Mouse (Mus musculus): Measurements from ENCODE around the gene Ptprf. TPM values are rescaled to one million over a fixed set of nuclear protein-coding genes. Genes with fewer than 3 reads are reported as not detected.

Ptprf gene
- total and polyA plus RNA-seq, 3 experiments = 5.8 to 7.8 (median 6.3) TPM

DNA sequence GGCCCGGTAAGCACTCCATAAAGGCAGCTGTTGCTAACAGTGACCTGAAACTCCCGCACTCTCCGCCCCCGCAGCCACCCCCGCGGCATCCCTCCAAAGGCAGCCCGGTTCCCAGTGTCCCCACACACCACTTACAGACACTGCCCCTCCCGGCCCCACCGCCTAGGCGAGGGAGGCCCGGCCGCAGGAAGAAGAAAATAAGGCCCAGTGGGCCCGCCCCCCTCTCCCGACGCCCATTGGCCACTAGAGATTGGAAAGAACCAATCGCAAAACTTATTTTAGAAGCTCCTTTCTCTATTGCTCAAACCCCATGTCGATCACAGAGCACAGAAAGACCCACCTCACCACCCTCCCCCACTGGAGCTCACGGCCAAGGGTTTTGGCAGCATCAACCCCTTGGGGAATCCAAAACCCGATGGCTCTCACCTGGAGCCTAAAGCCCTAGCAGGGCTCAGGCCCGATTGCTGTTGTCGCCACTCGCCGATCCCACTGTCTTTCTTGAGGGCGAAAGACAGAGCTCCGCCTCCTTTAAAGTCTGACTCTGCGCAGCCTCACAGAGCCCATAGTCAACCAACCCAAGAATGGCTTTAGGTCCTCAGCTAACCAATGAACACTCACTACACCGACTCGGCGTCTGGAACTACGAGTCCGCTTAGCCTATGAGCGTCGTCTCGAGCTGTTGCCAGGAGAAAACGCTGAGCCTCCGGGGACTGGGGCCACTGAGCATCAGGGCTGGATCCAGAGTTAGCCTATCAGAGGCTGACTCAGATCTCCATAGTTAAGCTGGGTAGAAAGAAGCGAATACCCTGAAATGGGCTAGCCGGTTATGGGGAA, 111.5 kb downstream of the Ptprf start, which contains the start of gene Kdm4a:
Gene Kdm4a (minus strand): TSS at position 577 of the 834 bp plus-strand sequence.
- no peaks in the 10 kb centered on the region for H3K36me3 ChIP-seq (ENCODE audit: control insufficient read depth, insufficient read depth, low read length)
- WGBS = under 1% methylated on average over 38 of the region's 38 CpGs
- no peaks in the 10 kb centered on the region for H3K27me3 ChIP-seq (ENCODE audit: control insufficient read depth, insufficient read depth, low read length)
- TF ChIP-seq EP300 (IDR thresholded peaks at IDR 0.05; ENCODE audit: insufficient read depth, low read depth, low read length) = 0 out of 2 replicates have a peak, but pooled peaks have one; percentile 8
- 0 out of 2 replicates have a peak, but pooled peaks have one; percentile 8 for TF ChIP-seq CTCF (IDR thresholded peaks at IDR 0.05)
- peak; percentile 69 for TF ChIP-seq POLR2A (IDR thresholded peaks at IDR 0.05; ENCODE audit: insufficient read depth, low read depth, low read length)
- no peaks in the 10 kb centered on the region for H3K4me1 ChIP-seq (ENCODE audit: control insufficient read depth, insufficient read depth, low read length)
- H3K9ac ChIP-seq (ENCODE audit: low read depth, low read length) = peak within 1 kb of the TSS; percentile 83
- no peaks in the 10 kb centered on the region for H3K79me2 ChIP-seq (replicated peaks; ENCODE audit: control insufficient read depth, insufficient read depth, low read length)
- DNase-seq = peak; percentile 91 to 95
- peak within 1 kb of the TSS; percentile 95 for H3K4me3 ChIP-seq
- peak within 1 kb of the TSS; percentile 96 for H3K27ac ChIP-seq
- intact Hi-C loops (cut with DNase I) = no loop called here

DNA sequence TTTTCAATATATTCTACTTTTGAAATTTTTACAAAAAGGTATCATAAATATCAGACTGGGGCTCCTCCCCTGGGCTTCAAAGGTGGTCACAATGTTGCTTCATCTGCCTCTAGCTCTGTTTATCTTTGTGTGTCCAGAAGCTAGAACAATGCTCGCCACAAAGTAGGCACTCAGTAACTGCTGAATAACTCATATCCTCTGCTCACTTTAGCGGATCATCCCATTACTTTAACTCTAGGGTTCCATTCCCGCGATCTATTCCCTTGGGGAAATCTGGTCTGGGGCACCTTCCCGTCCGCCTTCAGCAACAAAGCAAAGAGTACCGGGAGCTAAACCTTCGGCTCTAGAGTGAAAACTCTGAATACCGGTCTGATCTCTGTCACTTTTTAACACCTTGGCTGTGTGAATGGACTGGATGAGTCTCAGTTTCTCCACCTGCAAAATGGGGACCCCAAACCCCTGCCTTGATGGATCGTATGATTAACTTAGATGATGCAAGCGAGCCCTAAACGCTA, 112.2 kb downstream of the Ptprf start:
- no peaks in the 10 kb centered on the region for H3K4me1 ChIP-seq (ENCODE audit: control insufficient read depth, insufficient read depth, low read length)
- no peak for DNase-seq
- under 1% methylated on average over 12 of the region's 12 CpGs for WGBS
- no peaks in the 10 kb centered on the region for H3K27me3 ChIP-seq (ENCODE audit: control insufficient read depth, insufficient read depth, low read length)
- H3K27ac ChIP-seq = peak overlapping the region; percentile 96
- peak overlapping the region; percentile 95 for H3K4me3 ChIP-seq
- peak overlapping the region; percentile 83 for H3K9ac ChIP-seq (ENCODE audit: low read depth, low read length)
- H3K79me2 ChIP-seq (replicated peaks; ENCODE audit: control insufficient read depth, insufficient read depth, low read length) = no peaks in the 10 kb centered on the region
- TF ChIP-seq POLR2A (IDR thresholded peaks at IDR 0.05; ENCODE audit: insufficient read depth, low read depth, low read length) (0 out of 2 replicates have a peak, but pooled peaks have one; percentile 1), EP300 (IDR thresholded peaks at IDR 0.05; ENCODE audit: insufficient read depth, low read depth, low read length) (no peak)
- no peaks in the 10 kb centered on the region for H3K36me3 ChIP-seq (ENCODE audit: control insufficient read depth, insufficient read depth, low read length)
- intact Hi-C loops (cut with DNase I) = no loop called here

DNA sequence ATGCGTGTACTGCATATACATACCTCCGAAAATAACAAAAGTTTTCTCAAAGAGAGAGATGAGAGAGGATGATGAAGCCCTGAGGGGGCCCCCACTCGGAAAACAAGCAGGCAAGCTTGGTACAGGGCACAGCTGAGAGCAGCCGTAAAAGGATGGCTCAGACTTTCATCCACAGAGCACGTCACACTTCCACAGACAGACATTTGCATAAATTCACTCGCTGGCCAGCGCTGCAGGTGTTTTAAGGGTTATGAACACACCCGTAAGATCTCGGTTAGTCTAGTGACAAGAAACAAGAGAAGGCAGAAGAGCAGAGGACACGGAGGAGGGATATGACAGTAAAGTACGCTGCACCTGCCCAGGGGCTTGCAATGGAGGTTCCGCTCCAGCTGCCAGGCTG, 118.7 kb downstream of the Ptprf start:
- no peaks in the 10 kb centered on the region for H3K79me2 ChIP-seq (replicated peaks; ENCODE audit: control insufficient read depth, insufficient read depth, low read length)
- H3K27ac ChIP-seq = no peak overlapping the region
- H3K36me3 ChIP-seq (ENCODE audit: control insufficient read depth, insufficient read depth, low read length) = no peaks in the 10 kb centered on the region; the same call in 1 of the 2 replicates
- H3K27me3 ChIP-seq (ENCODE audit: control insufficient read depth, insufficient read depth, low read length) = no peaks in the 10 kb centered on the region
- intact Hi-C loops (cut with DNase I) = no loop called here
- no peak overlapping the region for H3K9ac ChIP-seq (ENCODE audit: low read depth, low read length)
- TF ChIP-seq EP300 (IDR thresholded peaks at IDR 0.05; ENCODE audit: insufficient read depth, low read depth, low read length) = no peak
- no peak for TF ChIP-seq POLR2A (IDR thresholded peaks at IDR 0.05; ENCODE audit: insufficient read depth, low read depth, low read length)
- no peak for TF ChIP-seq CTCF (IDR thresholded peaks at IDR 0.05)
- 93% methylated on average over 12 of the region's 12 CpGs for WGBS
- DNase-seq = no peak
- H3K4me3 ChIP-seq = no peak overlapping the region
- no peaks in the 10 kb centered on the region for H3K4me1 ChIP-seq (ENCODE audit: control insufficient read depth, insufficient read depth, low read length)

DNA sequence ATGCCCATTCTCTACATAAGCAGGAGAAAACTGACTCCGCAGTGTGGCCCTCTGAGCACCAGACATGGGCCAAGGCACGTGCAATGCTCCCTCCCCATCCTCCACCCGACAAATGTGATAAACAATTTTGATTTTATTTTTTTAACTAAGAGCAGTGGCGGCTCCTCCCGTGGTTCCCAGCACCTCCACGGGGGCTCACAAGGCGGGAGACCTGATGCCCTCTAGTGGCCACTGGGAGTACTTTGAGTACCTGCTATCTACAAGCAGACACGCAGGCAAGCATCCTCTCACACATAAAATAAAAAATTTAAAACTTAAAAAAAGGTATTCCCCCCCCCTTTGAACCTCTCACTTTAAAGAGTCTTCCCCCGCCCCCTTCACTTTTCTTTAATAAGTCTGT, 120.2 kb downstream of the Ptprf start:
- H3K27ac ChIP-seq = no peak overlapping the region
- no peaks in the 10 kb centered on the region for H3K4me1 ChIP-seq (ENCODE audit: control insufficient read depth, insufficient read depth, low read length)
- H3K36me3 ChIP-seq (ENCODE audit: control insufficient read depth, insufficient read depth, low read length) = no peaks in the 10 kb centered on the region; the same call in 1 of the 2 replicates
- intact Hi-C loops (cut with DNase I) = no loop called here
- 93% methylated on average over 9 of the region's 9 CpGs for WGBS
- no peaks in the 10 kb centered on the region for H3K27me3 ChIP-seq (ENCODE audit: control insufficient read depth, insufficient read depth, low read length)
- H3K79me2 ChIP-seq (replicated peaks; ENCODE audit: control insufficient read depth, insufficient read depth, low read length) = no peaks in the 10 kb centered on the region
- H3K4me3 ChIP-seq = no peak overlapping the region
- no peak for DNase-seq
- H3K9ac ChIP-seq (ENCODE audit: low read depth, low read length) = no peak overlapping the region
- TF ChIP-seq CTCF (IDR thresholded peaks at IDR 0.05) (peak; percentile 66), EP300 (IDR thresholded peaks at IDR 0.05; ENCODE audit: insufficient read depth, low read depth, low read length) (no peak)

DNA sequence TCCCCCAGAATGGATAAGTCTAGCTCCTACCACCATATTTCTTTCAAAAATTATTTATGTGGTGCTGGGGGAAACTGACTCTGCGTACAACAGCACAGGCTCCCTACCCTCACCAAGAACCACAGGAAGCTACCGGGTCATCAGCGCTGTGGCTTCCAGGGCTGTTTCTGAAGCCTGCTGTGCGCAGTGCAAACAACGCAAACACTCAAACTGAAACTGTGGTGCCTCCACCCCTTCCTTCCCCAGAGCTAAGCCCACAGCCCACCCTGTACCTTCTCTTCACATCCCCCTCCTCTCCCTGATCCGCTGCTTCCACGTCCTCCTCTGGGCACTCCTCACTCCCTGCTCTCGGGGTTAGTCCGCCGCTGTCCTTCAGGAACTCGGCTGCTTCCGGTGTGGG, 129.1 kb downstream of the Ptprf start:
- intact Hi-C loops (cut with DNase I) = no loop called here
- Histone ChIP-seq H3K9ac (ENCODE audit: low read depth, low read length) (no peak overlapping the region), H3K4me3 (no peak overlapping the region), H3K27me3 (ENCODE audit: control insufficient read depth, insufficient read depth, low read length) (no peaks in the 10 kb centered on the region), H3K27ac (no peak overlapping the region), H3K36me3 (ENCODE audit: control insufficient read depth, insufficient read depth, low read length) (no peaks in the 10 kb centered on the region), H3K79me2 (replicated peaks; ENCODE audit: control insufficient read depth, insufficient read depth, low read length) (no peaks in the 10 kb centered on the region), H3K4me1 (ENCODE audit: control insufficient read depth, insufficient read depth, low read length) (no peaks in the 10 kb centered on the region)
- WGBS = 90% methylated on average over 12 of the region's 12 CpGs
- DNase-seq = no peak
- TF ChIP-seq POLR2A (IDR thresholded peaks at IDR 0.05; ENCODE audit: insufficient read depth, low read depth, low read length) = no peak
- no peak for TF ChIP-seq CTCF (IDR thresholded peaks at IDR 0.05)
- no peak for TF ChIP-seq EP300 (IDR thresholded peaks at IDR 0.05; ENCODE audit: insufficient read depth, low read depth, low read length)

Small RNAs within 50 kb of the gene (microRNA-seq; reads per million reads assigned to microRNA genes)
- gene Mir7226 = 0 reads per million in 2 experiments

Other genes starting within 250 kb of the Ptprf start
- 10 to 100 TPM; 55.8 to 70.6 TPM for gene St3gal3, start 156.5 kb downstream of the Ptprf start, total RNA-seq (2021)
- 54.9 and 68.2 TPM in 2 replicates for gene St3gal3, start 156.5 kb downstream of the Ptprf start, polyA plus RNA-seq (2012; rRNA removed)
- gene Kdm4a, start 111.4 kb downstream of the Ptprf start, total RNA-seq (2021) = 10 to 100 TPM; 23.5 to 26.3 TPM
- gene Kdm4a, start 111.4 kb downstream of the Ptprf start, polyA plus RNA-seq (2012; rRNA removed) = 18.7 and 26.5 TPM in 2 replicates
- 10 to 100 TPM; 10.1 to 11.1 TPM for gene Szt2, start 117.9 kb upstream of the Ptprf start, total RNA-seq (2021)
- 15.3 and 15.5 TPM in 2 replicates for gene Szt2, start 117.9 kb upstream of the Ptprf start, polyA plus RNA-seq (2012; rRNA removed)
- 10 to 100 TPM; 41.0 to 42.5 TPM for gene Med8, start 117.9 kb upstream of the Ptprf start, total RNA-seq (2021)
- gene Med8, start 117.9 kb upstream of the Ptprf start, polyA plus RNA-seq (2012; rRNA removed) = 19.0 and 20.8 TPM in 2 replicates
- 10 to 100 TPM; 16.4 to 17.5 TPM for gene Elovl1, start 136.7 kb upstream of the Ptprf start, total RNA-seq (2021)
- gene Elovl1, start 136.7 kb upstream of the Ptprf start, polyA plus RNA-seq (2012; rRNA removed) = 66.4 and 74.4 TPM in 2 replicates
- under 1 TPM; 0.76 to 0.96 TPM for gene Cdc20, start 145.9 kb upstream of the Ptprf start, total RNA-seq (2021)
- 1.6 and 2.3 TPM in 2 replicates for gene Cdc20, start 145.9 kb upstream of the Ptprf start, polyA plus RNA-seq (2012; rRNA removed)
- gene Mpl, start 166.1 kb upstream of the Ptprf start, total RNA-seq (2021) = 1 to 10 TPM in 1 of 2 experiments, under 1 TPM in 1; 0.31 to 1.5 TPM
- gene Mpl, start 166.1 kb upstream of the Ptprf start, polyA plus RNA-seq (2012; rRNA removed) = 0.67 and 1.3 TPM in 2 replicates
- gene Tie1, start 198.7 kb upstream of the Ptprf start, total RNA-seq (2021) = 10 to 100 TPM; 59.8 to 63.3 TPM
- 66.8 and 82.3 TPM in 2 replicates for gene Tie1, start 198.7 kb upstream of the Ptprf start, polyA plus RNA-seq (2012; rRNA removed)
- not detected for gene 2610528J11Rik, start 235.6 kb upstream of the Ptprf start, total RNA-seq (2021)
- 0.37 TPM in 1 of 2 replicates, not detected in the other for gene 2610528J11Rik, start 235.6 kb upstream of the Ptprf start, polyA plus RNA-seq (2012; rRNA removed)

All from heart, adult 2 months (tissue).